Mouse (Mus musculus): ENCODE results near the gene Inha.

Inha gene

GRCm38 (mm10) chr1:75521321-75522031 is 14.6 kb downstream of the Inha start, which contains the start of gene Stk11ip:
Stk11ip (plus strand) TSS chr1:75521529.
- peak; percentile 97 for DNase-seq

- no peak for DNase-seq
Measured at GRCm38 (mm10) chr1:75524679-75525078, 17.8 kb downstream of the Inha start.

- no peak for DNase-seq
Measured at GRCm38 (mm10) chr1:75530546-75530945, 23.7 kb downstream of the Inha start.

DNA sequence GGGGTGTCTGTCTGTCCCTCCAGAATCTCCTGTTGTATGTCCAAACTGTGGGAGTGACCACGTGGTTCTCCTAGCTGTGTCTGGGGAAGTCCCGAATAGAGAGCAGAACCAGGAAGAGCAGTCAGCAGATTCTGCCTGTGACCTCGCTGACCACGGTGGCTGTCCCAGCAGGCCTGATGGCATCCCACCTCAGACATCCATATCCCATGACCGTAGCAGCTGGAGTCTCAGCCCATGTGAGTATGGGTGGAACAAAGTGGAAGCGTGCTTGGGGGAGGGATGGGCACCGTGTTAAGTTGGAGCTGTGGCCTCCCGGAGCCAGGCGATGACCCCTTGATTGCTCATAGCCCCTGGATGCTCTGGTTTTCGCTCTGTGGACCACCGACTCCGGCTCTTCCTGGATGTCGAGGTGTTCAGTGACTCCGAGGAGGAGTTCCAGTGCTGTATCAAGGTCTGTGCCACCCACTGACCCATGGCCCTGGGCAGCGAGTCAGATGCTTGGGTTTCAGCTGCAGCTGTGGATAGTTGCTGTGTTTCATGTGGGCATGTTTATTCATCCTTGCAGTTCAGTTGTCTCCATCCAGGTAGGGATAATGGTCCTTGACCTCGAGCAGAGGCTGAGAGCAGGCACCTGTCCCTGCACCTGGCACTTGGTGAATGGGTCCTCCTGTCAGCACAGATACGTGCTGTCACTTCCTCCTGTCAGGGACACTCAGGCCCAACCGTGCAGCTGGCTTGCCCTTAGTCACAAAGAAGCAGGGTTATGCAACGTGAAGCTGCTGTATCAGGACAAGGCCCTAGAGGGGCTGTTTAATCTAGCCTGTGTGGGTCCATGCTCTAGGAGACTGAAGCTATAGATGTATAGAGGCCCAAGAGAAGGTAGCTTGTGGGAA is 25.6 kb downstream of the Inha start:
- no peak for DNase-seq

GRCm38 (mm10) chr1:75533325-75534252 is 26.7 kb downstream of the Inha start:
- no peak for DNase-seq

DNA sequence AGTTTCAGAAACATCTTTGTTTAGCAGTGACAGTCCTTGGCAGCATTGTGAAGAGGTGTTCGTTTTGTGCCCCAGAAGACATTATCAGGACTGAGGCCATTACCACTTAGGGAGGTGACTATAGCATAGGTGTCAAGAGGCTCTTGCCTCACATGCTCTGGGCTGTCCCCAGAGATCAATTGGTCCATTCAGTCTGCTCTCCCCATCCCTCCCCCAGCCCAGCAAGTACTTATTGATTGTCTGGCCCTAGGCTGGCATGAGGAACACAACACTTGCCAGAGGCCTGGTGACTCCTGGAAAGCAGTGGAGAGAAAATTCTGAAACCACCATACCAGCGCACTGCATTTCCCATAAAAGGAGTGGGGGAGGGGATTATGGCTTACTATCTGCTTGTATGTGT is 30.7 kb downstream of the Inha start:
- no peak for DNase-seq

- no peak for DNase-seq
Measured at GRCm38 (mm10) chr1:75538597-75539190, 31.8 kb downstream of the Inha start.

- no peak for DNase-seq
Measured at GRCm38 (mm10) chr1:75541496-75541895, 34.6 kb downstream of the Inha start.

GRCm38 (mm10) chr1:75544351-75544750 is 37.5 kb downstream of the Inha start:
- no peak for DNase-seq

DNA sequence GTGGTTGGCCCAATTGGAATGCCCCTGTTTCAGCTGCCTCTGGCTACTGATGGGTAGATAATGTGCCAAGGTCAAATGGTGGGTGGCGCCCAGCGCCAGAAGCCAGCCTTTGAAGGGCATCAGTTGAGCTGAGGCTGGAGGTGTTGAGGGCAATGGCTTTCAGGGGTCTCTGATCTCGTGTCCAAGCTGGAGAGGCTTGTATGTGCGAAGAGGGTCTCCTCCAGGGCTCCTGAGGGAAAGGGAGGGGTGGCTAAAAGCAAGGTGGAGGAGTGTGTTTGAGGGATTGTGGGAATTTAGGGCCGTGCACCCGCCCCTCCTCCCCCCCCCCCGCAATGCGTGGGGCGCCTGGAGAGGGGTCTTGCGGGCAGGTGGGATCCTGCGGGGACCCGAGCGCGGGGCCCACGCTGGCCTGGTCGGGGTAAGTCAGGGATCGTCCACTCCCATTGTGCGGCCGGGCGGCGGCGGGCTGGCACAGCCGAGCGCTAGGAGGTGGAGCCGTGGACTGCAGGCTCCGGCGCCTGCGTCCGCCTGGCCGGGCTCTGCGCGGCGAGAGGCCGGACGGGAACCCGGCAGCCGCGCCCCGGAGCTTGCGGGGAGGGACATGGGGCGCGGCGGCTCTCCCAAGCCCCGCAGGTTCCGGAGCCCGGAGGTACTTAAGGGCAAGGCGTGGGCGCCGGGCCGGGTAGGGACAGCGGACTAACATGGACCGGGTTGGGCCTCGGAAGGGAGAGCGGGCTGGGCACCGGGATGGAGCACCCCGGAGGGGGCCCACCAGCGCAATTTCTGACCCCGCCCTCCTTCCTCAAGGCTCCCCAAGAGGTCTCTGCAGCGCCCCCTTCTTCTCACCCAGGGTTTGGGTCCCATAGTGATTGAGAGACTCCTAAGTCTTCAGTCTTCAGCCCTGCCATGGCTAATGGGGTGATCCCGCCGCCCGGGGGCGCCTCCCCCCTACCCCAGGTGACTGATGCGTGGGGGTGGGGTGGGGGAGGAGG is 39.4 kb downstream of the Inha start, which contains the start of gene Slc4a3:
Gene Slc4a3, plus strand, starts transcription at position 302 of the 992 bp plus-strand sequence.
- peak; percentile 80 for DNase-seq

- no peak for DNase-seq
Measured at GRCm38 (mm10) chr1:75547351-75547750, 40.5 kb downstream of the Inha start.

- DNase-seq: no peak
Measured at GRCm38 (mm10) chr1:75548083-75548482, 41.2 kb downstream of the Inha start.

- DNase-seq: no peak
Measured at GRCm38 (mm10) chr1:75548871-75549270, 42.0 kb downstream of the Inha start.

GRCm38 (mm10) chr1:75549289-75550279 is 42.7 kb downstream of the Inha start:
- DNase-seq: no peak

GRCm38 (mm10) chr1:75550586-75550985 is 43.7 kb downstream of the Inha start:
- DNase-seq: no peak

DNA sequence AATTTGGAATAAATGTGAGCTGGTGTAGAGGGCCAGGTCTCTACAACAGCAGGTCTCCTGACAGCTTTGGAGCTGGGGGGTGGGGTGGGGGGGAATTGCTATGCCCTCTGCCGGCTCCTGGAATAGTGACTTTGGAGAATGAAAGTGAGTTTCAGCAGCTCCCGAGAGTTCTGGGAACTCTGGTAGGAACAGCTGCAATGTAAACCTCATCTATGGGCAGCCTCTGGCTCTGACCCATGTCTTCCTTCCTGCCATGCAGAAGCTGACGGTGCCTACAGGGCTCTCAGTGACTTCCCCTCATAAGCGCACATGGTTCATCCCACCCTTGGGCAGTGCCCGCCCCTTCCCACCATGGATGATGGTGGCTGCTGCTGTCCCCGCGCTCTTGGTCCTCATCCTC is 48.8 kb downstream of the Inha start:
- no peak for DNase-seq

GRCm38 (mm10) chr1:75556143-75556781 is 49.4 kb downstream of the Inha start:
- DNase-seq: no peak

- DNase-seq: no peak
Measured at GRCm38 (mm10) chr1:75557041-75557440, 50.2 kb downstream of the Inha start.

Measured in retina, postnatal 1 day (tissue).